Mouse (Mus musculus): ENCODE results near the gene Abhd17a.

GRCm38 (mm10) chr10:80577195-80578130 is 12.7 kb downstream of the Abhd17a start, which contains the start of gene Klf16:
- TF ChIP-seq CTCF (IDR thresholded peaks at IDR 0.05; ENCODE audit: low read depth, low read length) (no peak), POLR2A (IDR thresholded peaks at IDR 0.05; ENCODE audit: extremely low read depth, insufficient read depth, low read length) (peak; percentile 37)

All from liver, adult 2 months (tissue).